Mouse (Mus musculus) E14TG2a.4 (cell line): ENCODE data around the gene Ythdf2.

Experiments
- CTCF ChIP-seq: conservative IDR thresholded peaks from 2 replicates; pipeline ENCODE4 v1.5.1; 2014; ENCODE audit warnings: low read length
- NANOG ChIP-seq: IDR thresholded peaks from 2 replicates; pipeline ENCODE4 v1.6.1; 2014; ENCODE audit warnings: borderline replicate concordance, low read length, mixed read lengths

- TF ChIP-seq NANOG (no peak), CTCF (no peak)
Observed at GRCm38 (mm10) chr4:132254986-132255385, 42.9 kb upstream of the Ythdf2 start.
